Mouse (Mus musculus): ENCODE results near the gene Ankrd34a.

- TF ChIP-seq CTCF (IDR thresholded peaks at IDR 0.05; ENCODE audit: borderline replicate concordance, insufficient read depth, low read length) (no peak), POLR2A (IDR thresholded peaks at IDR 0.05; ENCODE audit: low read depth, low read length) (no peak)
Measured at GRCm38 (mm10) chr3:96565105-96565504, 31.3 kb upstream of the Ankrd34a start.
